Comparison of ENCODE assay signal across 15 mouse cellular contexts in genomic region chr4:124618599-124618998, GRCm38 (mm10). TPM values are rescaled to one million over a fixed set of nuclear protein-coding genes. Genes with fewer than 3 reads are reported as not detected.
DNase-seq lines count a peak whose midpoint lies in the region; ATAC-seq and TF ChIP-seq lines count a peak whose summit lies in the region.
"Had no signal": no experiment of that assay in that cellular context is flagged by ENCODE, and none has a peak within 500 bp of the region (broad histone marks: within the 10 kb centered on the region; RNA-seq: fewer than 3 reads in every experiment).

No protein-coding gene starts in this region.

- H3K4me2 ChIP-seq in heart, embryonic 15.5 days: peak overlapping the region; percentile 40
- H3K4me2 ChIP-seq in embryonic facial prominence, embryonic 15.5 days (replicated peaks): peak overlapping the region; percentile 25; the same call in 1 of the 2 replicates
- H3K4me2 ChIP-seq in midbrain, embryonic 13.5 days (replicated peaks): peak overlapping the region; percentile 38

- peak overlapping the region; percentile 36; the same call in 1 of the 2 replicates for H3K9ac ChIP-seq in heart, embryonic 15.5 days
- no peak overlapping the region for H3K9ac ChIP-seq in heart, adult 2 months (ENCODE audit: low read depth, low read length)
- H3K9ac ChIP-seq in embryonic facial prominence, embryonic 15.5 days: no peak overlapping the region
- peak overlapping the region; percentile 21; the same call in 1 of the 2 replicates for H3K9ac ChIP-seq in midbrain, embryonic 13.5 days (replicated peaks)

- TF ChIP-seq EP300 in heart, adult 2 months (IDR thresholded peaks at IDR 0.05; ENCODE audit: insufficient read depth, low read depth, low read length): no peak

- H3K27ac ChIP-seq in heart, embryonic 15.5 days: no peak overlapping the region
- no peak overlapping the region for H3K27ac ChIP-seq in heart, adult 2 months
- peak overlapping the region; percentile 65 for H3K27ac ChIP-seq in embryonic facial prominence, embryonic 10.5 days (replicated peaks)
- no peak overlapping the region for H3K27ac ChIP-seq in embryonic facial prominence, embryonic 15.5 days (replicated peaks)
- peak overlapping the region; percentile 66 for H3K27ac ChIP-seq in midbrain, embryonic 13.5 days

- no peaks in the 10 kb centered on the region for H3K79me2 ChIP-seq in heart, adult 2 months (replicated peaks; ENCODE audit: control insufficient read depth, insufficient read depth, low read length)

- 10% methylated on average over 16 of the region's 16 CpGs for WGBS in heart, embryonic 15.5 days
- 9% methylated on average over 16 of the region's 16 CpGs for WGBS in heart, adult 2 months
- 11% methylated on average over 16 of the region's 16 CpGs for WGBS in embryonic facial prominence, embryonic 10.5 days
- WGBS in embryonic facial prominence, embryonic 15.5 days: 6% methylated on average over 16 of the region's 16 CpGs
- WGBS in midbrain, embryonic 13.5 days: 4% methylated on average over 16 of the region's 16 CpGs

- H3K27me3 ChIP-seq in heart, embryonic 15.5 days: peaks cover 12% of the 10 kb centered on the region
- no peaks in the 10 kb centered on the region for H3K27me3 ChIP-seq in heart, adult 2 months (ENCODE audit: control insufficient read depth, insufficient read depth, low read length)
- H3K27me3 ChIP-seq in embryonic facial prominence, embryonic 10.5 days (replicated peaks; ENCODE audit: low read depth, poor library complexity, severe bottlenecking): peaks cover 52% of the 10 kb centered on the region
- no peaks in the 10 kb centered on the region for H3K27me3 ChIP-seq in embryonic facial prominence, embryonic 15.5 days
- peaks cover 5% of the 10 kb centered on the region for H3K27me3 ChIP-seq in midbrain, embryonic 13.5 days

- no peaks in the 10 kb centered on the region for H3K9me3 ChIP-seq in heart, embryonic 15.5 days (replicated peaks)
- no peaks in the 10 kb centered on the region for H3K9me3 ChIP-seq in embryonic facial prominence, embryonic 10.5 days
- H3K9me3 ChIP-seq in embryonic facial prominence, embryonic 15.5 days (replicated peaks): no peaks in the 10 kb centered on the region
- no peaks in the 10 kb centered on the region for H3K9me3 ChIP-seq in midbrain, embryonic 13.5 days

- TF ChIP-seq CTCF in heart, adult 2 months (IDR thresholded peaks at IDR 0.05): no peak

- no peaks in the 10 kb centered on the region for H3K36me3 ChIP-seq in heart, embryonic 15.5 days
- H3K36me3 ChIP-seq in heart, adult 2 months (ENCODE audit: control insufficient read depth, insufficient read depth, low read length): no peaks in the 10 kb centered on the region
- H3K36me3 ChIP-seq in embryonic facial prominence, embryonic 10.5 days (replicated peaks): no peaks in the 10 kb centered on the region
- H3K36me3 ChIP-seq in embryonic facial prominence, embryonic 15.5 days: no peaks in the 10 kb centered on the region
- H3K36me3 ChIP-seq in midbrain, embryonic 13.5 days: no peaks in the 10 kb centered on the region

- H3K4me3 ChIP-seq in heart, embryonic 15.5 days: no peak overlapping the region
- no peak overlapping the region for H3K4me3 ChIP-seq in heart, adult 2 months
- H3K4me3 ChIP-seq in embryonic facial prominence, embryonic 10.5 days: peak overlapping the region; percentile 19; the same call in 1 of the 2 replicates
- H3K4me3 ChIP-seq in embryonic facial prominence, embryonic 15.5 days (replicated peaks): no peak overlapping the region
- H3K4me3 ChIP-seq in midbrain, embryonic 13.5 days (replicated peaks): no peak overlapping the region

- DNase-seq in heart, adult 2 months: no peak
- peak; percentile 27 for DNase-seq in embryonic facial prominence, embryonic 10.5 days (ENCODE audit: low spot score)
- DNase-seq in T-cell, adult 2 months (ENCODE audit: low spot score): no peak
- DNase-seq: adrenal gland, postnatal 10 days; heart, postnatal 10 days; kidney, postnatal 25 days; lung, adult 18-20 months; spleen, adult 18-20 months; thymus, postnatal 36 days had no signal

- intact Hi-C loops in heart, adult 2 months (cut with DNase I): no loop called here

- no peak for ATAC-seq in heart, embryonic 15.5 days (replicated peaks; ENCODE audit: insufficient number of reproducible peaks, insufficient read depth, low FRiP score, low read depth)
- ATAC-seq in embryonic facial prominence, embryonic 15.5 days (ENCODE audit: insufficient number of reproducible peaks, low FRiP score, low TSS enrichment, low read depth): no peak
- ATAC-seq in midbrain, embryonic 13.5 days: peak; percentile 56; the same call in 1 of the 2 replicates
- no peak for ATAC-seq in megakaryocyte-erythroid progenitor cell, adult 5-6 weeks (replicated peaks; ENCODE audit: low FRiP score, low TSS enrichment, poor library complexity, severe bottlenecking)

- no peak for TF ChIP-seq POLR2A in heart, adult 2 months (IDR thresholded peaks at IDR 0.05; ENCODE audit: insufficient read depth, low read depth, low read length)

- H3K4me1 ChIP-seq in heart, embryonic 15.5 days (replicated peaks): peaks cover 2% of the 10 kb centered on the region; the same call in 1 of the 2 replicates
- no peaks in the 10 kb centered on the region for H3K4me1 ChIP-seq in heart, adult 2 months (ENCODE audit: control insufficient read depth, insufficient read depth, low read length)
- peaks cover 44% of the 10 kb centered on the region for H3K4me1 ChIP-seq in embryonic facial prominence, embryonic 10.5 days
- H3K4me1 ChIP-seq in embryonic facial prominence, embryonic 15.5 days: peaks cover 12% of the 10 kb centered on the region
- H3K4me1 ChIP-seq in midbrain, embryonic 13.5 days (replicated peaks): peaks cover 55% of the 10 kb centered on the region

RNA-seq across cellular contexts. Expression of gene 3100002H09Rik, which starts 8.0 kb away (rescaled TPM):
- polyA plus RNA-seq in heart, embryonic 15.5 days (2015; fragmentation: Nextera tagmentation; extraction: Ambion mirVana): 0.14 TPM in 1 of 2 replicates, not detected in the other
- total RNA-seq in heart, adult 2 months (2021): not detected
- polyA plus RNA-seq in heart, adult 2 months (2012; rRNA removed): not detected in 2 replicates
- 0.24 TPM in 1 of 2 replicates, not detected in the other for polyA plus RNA-seq in embryonic facial prominence, embryonic 10.5 days (2016; fragmentation: Nextera tagmentation; extraction: Ambion mirVana)
- polyA plus RNA-seq in embryonic facial prominence, embryonic 15.5 days (2015; fragmentation: Nextera tagmentation; extraction: Ambion mirVana): 0.25 and 0.66 TPM in 2 replicates
- 0.79 and 1.1 TPM in 2 replicates for polyA plus RNA-seq in midbrain, embryonic 13.5 days (2015; fragmentation: Nextera tagmentation; extraction: Ambion mirVana)
- not detected in 2 replicates for total RNA-seq in megakaryocyte-erythroid progenitor cell, adult 5-6 weeks (2014; fragmentation: Nextera tagmentation)
- not detected in 2 replicates for total RNA-seq in megakaryocyte-erythroid progenitor cell, adult 5-6 weeks (2017)
- total RNA-seq: adrenal gland, postnatal 10 days; CH12.LX; heart, postnatal 10 days; megakaryocyte, adult 5-6 weeks had no signal

RNA-seq across cellular contexts. Expression of gene Pou3f1, which starts 38.0 kb away (rescaled TPM):
- polyA plus RNA-seq in heart, embryonic 15.5 days (2015; fragmentation: Nextera tagmentation; extraction: Ambion mirVana): 0.14 and 0.15 TPM in 2 replicates
- under 1 TPM; 0.08 to 0.16 TPM for total RNA-seq in heart, adult 2 months (2021)
- 0.04 and 0.09 TPM in 2 replicates for polyA plus RNA-seq in heart, adult 2 months (2012; rRNA removed)
- polyA plus RNA-seq in embryonic facial prominence, embryonic 10.5 days (2016; fragmentation: Nextera tagmentation; extraction: Ambion mirVana): 1.7 and 2.5 TPM in 2 replicates
- polyA plus RNA-seq in embryonic facial prominence, embryonic 15.5 days (2015; fragmentation: Nextera tagmentation; extraction: Ambion mirVana): 4.4 and 4.9 TPM in 2 replicates
- polyA plus RNA-seq in midbrain, embryonic 13.5 days (2015; fragmentation: Nextera tagmentation; extraction: Ambion mirVana): 14.2 and 19.3 TPM in 2 replicates
- not detected in 2 replicates for total RNA-seq in megakaryocyte-erythroid progenitor cell, adult 5-6 weeks (2014; fragmentation: Nextera tagmentation)
- total RNA-seq in megakaryocyte-erythroid progenitor cell, adult 5-6 weeks (2017): 0.23 TPM in 1 of 2 replicates, not detected in the other
- total RNA-seq: CH12.LX; megakaryocyte, adult 5-6 weeks had no signal

Comparison
In these comparisons a context has a peak if more than half of its experiments do, and no peak if none do; other contexts are left out.
1. H3K27ac ChIP-seq: peak in embryonic facial prominence, embryonic 10.5 days (single experiment) and midbrain, embryonic 13.5 days (single experiment); none in heart, embryonic 15.5 days (single experiment), heart, adult 2 months (single experiment) and embryonic facial prominence, embryonic 15.5 days (single experiment).
2. H3K9ac ChIP-seq: peak in heart, embryonic 15.5 days (single experiment) and midbrain, embryonic 13.5 days (single experiment); none in heart, adult 2 months (single experiment) and embryonic facial prominence, embryonic 15.5 days (single experiment).
3. Peak in every context shown above with its lines, with median percentiles within 50 percentile points of each other: H3K4me2 ChIP-seq.